Mouse (Mus musculus) midbrain, postnatal 0 days (tissue): ENCODE results near the gene Kank2. TPM values are rescaled to one million over a fixed set of nuclear protein-coding genes. Genes with fewer than 3 reads are reported as not detected.

Experiments used
- ATAC-seq: fragments of 200-750 bp; cut with Nextera tagmentation; 2 replicates; pipeline ENCODE4 v1.8.0; 2017; ENCODE audit warnings: moderate number of reproducible peaks, mild to moderate bottlenecking, moderate TSS enrichment, moderate library complexity; ENCODE audit not compliant: low FRiP score
- DNase-seq: peaks from one replicate; pipeline ENCODE4 v3.0.0-alpha.2; 2015; ENCODE audit warnings: low spot score
- H3K27ac ChIP-seq: fragments of 300-500 bp; sonication (generic); 2 replicates; pipeline ENCODE4 v1.5.1; 2014; ENCODE audit warnings: low read depth, mild to moderate bottlenecking, low read length, mixed read lengths
- H3K27me3 ChIP-seq: fragments of 300-500 bp; sonication (generic); 2 replicates; pipeline ENCODE4 v1.6.1; 2014; ENCODE audit warnings: low read length, control low read depth, mixed read lengths; ENCODE audit not compliant: insufficient read depth
- H3K36me3 ChIP-seq: fragments of 300-500 bp; sonication (generic); 2 replicates; pipeline ENCODE4 v1.6.1; 2014; ENCODE audit warnings: low read length, control low read depth, mixed read lengths; ENCODE audit not compliant: insufficient read depth
- H3K4me1 ChIP-seq: fragments of 300-500 bp; sonication (generic); 2 replicates; pipeline ENCODE4 v1.6.1; 2014; ENCODE audit warnings: mild to moderate bottlenecking, control low read depth, antibody characterized with exemption, low read length, mixed read lengths; ENCODE audit not compliant: insufficient read depth
- H3K4me2 ChIP-seq: fragments of 300-500 bp; sonication (generic); 2 replicates; pipeline ENCODE4 v1.6.1; 2014; ENCODE audit warnings: low read depth, mild to moderate bottlenecking, low read length, mixed read lengths; ENCODE audit not compliant: poor library complexity, severe bottlenecking
- H3K4me3 ChIP-seq: fragments of 300-500 bp; sonication (generic); 2 replicates; pipeline ENCODE4 v1.5.1; 2014; ENCODE audit warnings: low read depth, mild to moderate bottlenecking, low read length, moderate library complexity
- H3K9ac ChIP-seq: fragments of 300-500 bp; sonication (generic); replicated peaks from 2 replicates; pipeline ENCODE4 v1.6.1; 2014; ENCODE audit warnings: mild to moderate bottlenecking, low read length, moderate library complexity, mixed read lengths; ENCODE audit not compliant: poor library complexity, severe bottlenecking
- H3K9me3 ChIP-seq: fragments of 300-500 bp; sonication (generic); 2 replicates; pipeline ENCODE4 v1.6.1; 2016; ENCODE audit warnings: low read length, control low read depth
- CTCF ChIP-seq: IDR thresholded peaks from 2 replicates; pipeline ENCODE4 v1.5.1; 2016; ENCODE audit warnings: antibody characterized with exemption, mild to moderate bottlenecking
- WGBS: fragments of 180-500 bp; shearing (Covaris S2); extraction: QIAGEN DNeasy Blood & Tissue Kit; methylation state at CpG from one replicate; pipeline ENCODE4 v1.1.7; 2014; 5-methylcytosine and 5-hydroxymethylcytosine counted together
- polyA plus RNA-seq: library from polyadenylated mRNA; unstranded; fragments of >200 nt; fragmentation: Nextera tagmentation; extraction: Ambion mirVana; gene quantifications from 2 replicates; pipeline ENCODE4 v1.2.1, GENCODE M21; 2015
- total RNA-seq: library from RNA; depleted of rRNA; stranded (reverse); fragments of >200 nt; gene quantifications from 2 replicates; pipeline ENCODE4 v1.2.3, GENCODE M21; 2014

The Kank2 gene
- total and polyA plus RNA-seq, 2 experiments from 2014 or later, result 2.9 to 15.2 TPM

- no peaks in the 10 kb centered on the region for H3K36me3 ChIP-seq
- no peaks in the 10 kb centered on the region for H3K9me3 ChIP-seq
- H3K4me2 ChIP-seq, result no peak overlapping the region
- H3K9ac ChIP-seq, result no peak overlapping the region
- ATAC-seq (no peak), DNase-seq (no peak)
- H3K4me3 ChIP-seq, result no peak overlapping the region
- no peaks in the 10 kb centered on the region for H3K27me3 ChIP-seq
- no peak for TF ChIP-seq CTCF
- no peak overlapping the region for H3K27ac ChIP-seq
- H3K4me1 ChIP-seq, result no peaks in the 10 kb centered on the region
- 91% methylated on average over 20 of the region's 20 CpGs for WGBS
These were observed 33.2 kb upstream of the Kank2 start for GRCm38 (mm10) chr9:21831558-21832240.

DNA sequence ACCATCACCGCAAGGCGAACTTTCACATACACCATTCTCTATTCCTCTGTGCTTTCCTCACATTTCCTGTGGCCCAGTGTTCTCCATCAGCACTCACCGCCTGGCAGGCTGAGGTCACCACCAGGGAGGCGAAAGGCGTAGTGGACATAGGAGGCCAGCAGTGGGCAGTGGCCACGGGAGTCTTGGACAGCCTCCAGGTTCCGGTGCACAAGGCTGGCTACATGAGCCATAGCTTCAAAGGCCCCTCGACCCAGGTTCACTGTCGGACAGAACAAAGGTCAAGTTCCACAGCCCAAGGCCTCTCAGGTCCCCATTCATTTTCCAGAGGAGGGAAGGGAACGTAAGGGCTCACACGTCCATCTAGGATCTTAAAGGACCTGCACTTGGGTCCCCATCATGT is 32.4 kb upstream of the Kank2 start:
- no peak overlapping the region for H3K4me2 ChIP-seq
- WGBS, result 86% methylated on average over 11 of the region's 11 CpGs
- no peaks in the 10 kb centered on the region for H3K9me3 ChIP-seq
- no peak for ATAC-seq
- no peak overlapping the region for H3K27ac ChIP-seq
- TF ChIP-seq CTCF, result no peak
- no peak overlapping the region for H3K9ac ChIP-seq
- no peaks in the 10 kb centered on the region for H3K36me3 ChIP-seq
- no peak overlapping the region for H3K4me3 ChIP-seq
- no peaks in the 10 kb centered on the region for H3K4me1 ChIP-seq
- no peaks in the 10 kb centered on the region for H3K27me3 ChIP-seq
- DNase-seq, result no peak

DNA sequence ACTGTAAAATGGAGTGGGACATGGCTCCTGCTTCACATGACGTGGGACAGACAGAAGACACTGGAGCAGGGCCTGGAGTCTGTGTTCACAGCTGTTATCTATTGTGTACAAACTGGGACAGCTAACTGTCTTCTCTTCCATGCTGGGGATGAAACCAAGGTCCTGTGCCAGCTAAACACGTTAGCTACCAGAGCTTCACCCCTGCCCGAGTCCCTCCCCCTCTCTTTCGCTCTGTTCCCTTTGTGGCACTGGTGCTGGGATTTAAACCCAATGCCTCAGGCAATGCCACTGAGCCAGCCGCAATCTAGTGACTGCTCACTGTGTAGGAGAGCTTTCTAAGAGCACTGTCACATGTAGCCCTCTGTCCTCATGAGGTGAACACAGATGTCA is 31.9 kb upstream of the Kank2 start:
- H3K27ac ChIP-seq, result no peak overlapping the region
- WGBS, result 73% methylated on average over 5 of the region's 5 CpGs
- no peak for TF ChIP-seq CTCF

DNA sequence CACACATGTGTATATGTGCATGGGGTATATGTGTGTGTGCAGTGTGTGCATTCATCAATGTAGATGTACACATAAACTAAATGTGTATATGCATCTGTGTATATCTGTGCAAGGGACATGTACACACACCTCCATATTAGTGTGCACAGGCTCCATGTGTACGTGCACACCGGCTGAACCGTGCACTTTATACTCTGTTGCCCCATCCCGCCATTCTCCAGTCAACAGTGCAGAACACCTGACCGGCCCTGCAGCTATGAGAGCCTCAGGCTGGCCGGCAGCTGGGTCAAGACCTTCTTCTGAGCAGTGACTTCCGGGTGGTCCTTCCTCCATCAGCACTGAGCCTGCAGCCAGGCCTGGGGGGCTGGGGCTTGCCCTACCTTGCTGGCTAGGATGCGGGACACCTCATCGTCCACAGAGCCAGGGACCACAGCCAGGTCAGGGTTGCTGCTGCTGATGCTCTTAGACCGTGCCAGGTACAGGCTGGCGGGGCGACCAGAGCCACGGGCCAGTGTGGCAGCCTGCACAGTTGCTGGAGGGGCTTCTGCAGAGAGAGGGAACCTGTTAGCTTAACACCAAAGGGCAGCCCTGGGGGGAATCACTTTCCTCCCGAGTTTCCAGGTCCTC is 31.4 kb upstream of the Kank2 start:
- no peaks in the 10 kb centered on the region for H3K36me3 ChIP-seq
- 88% methylated on average over 14 of the region's 14 CpGs for WGBS
- ATAC-seq, result no peak
- H3K4me1 ChIP-seq, result no peaks in the 10 kb centered on the region
- H3K4me2 ChIP-seq, result no peak overlapping the region
- no peak for DNase-seq
- H3K9me3 ChIP-seq, result no peaks in the 10 kb centered on the region
- H3K9ac ChIP-seq, result no peak overlapping the region
- no peak for TF ChIP-seq CTCF
- no peaks in the 10 kb centered on the region for H3K27me3 ChIP-seq
- no peak overlapping the region for H3K4me3 ChIP-seq
- no peak overlapping the region for H3K27ac ChIP-seq

More for the DNA sequence above, 31.9 kb upstream of the Kank2 start:
- ATAC-seq (no peak), DNase-seq (no peak)
- no peaks in the 10 kb centered on the region for H3K36me3 ChIP-seq
- no peak overlapping the region for H3K4me2 ChIP-seq
- H3K4me3 ChIP-seq, result no peak overlapping the region
- H3K4me1 ChIP-seq, result no peaks in the 10 kb centered on the region
- no peak overlapping the region for H3K9ac ChIP-seq
- H3K27me3 ChIP-seq, result no peaks in the 10 kb centered on the region
- no peaks in the 10 kb centered on the region for H3K9me3 ChIP-seq

GRCm38 (mm10) chr9:21824366-21824765 is 25.8 kb upstream of the Kank2 start:
- no peaks in the 10 kb centered on the region for H3K27me3 ChIP-seq
- no peaks in the 10 kb centered on the region for H3K36me3 ChIP-seq
- H3K9me3 ChIP-seq, result no peaks in the 10 kb centered on the region
- no peak for ATAC-seq
- H3K4me2 ChIP-seq, result no peak overlapping the region
- H3K4me3 ChIP-seq, result no peak overlapping the region
- no peak overlapping the region for H3K9ac ChIP-seq
- no peak for DNase-seq
- 65% methylated on average over 10 of the region's 10 CpGs for WGBS
- H3K4me1 ChIP-seq, result no peaks in the 10 kb centered on the region
- TF ChIP-seq CTCF, result no peak
- H3K27ac ChIP-seq, result no peak overlapping the region

GRCm38 (mm10) chr9:21823957-21824356 is 25.4 kb upstream of the Kank2 start:
- 73% methylated on average over 4 of the region's 4 CpGs for WGBS

More at GRCm38 (mm10) chr9:21823957-21824356, 25.4 kb upstream of the Kank2 start:
- H3K9ac ChIP-seq, result no peak overlapping the region
- no peaks in the 10 kb centered on the region for H3K4me1 ChIP-seq
- H3K27me3 ChIP-seq, result no peaks in the 10 kb centered on the region
- H3K36me3 ChIP-seq, result no peaks in the 10 kb centered on the region
- DNase-seq (no peak), ATAC-seq (no peak)
- H3K27ac ChIP-seq, result no peak overlapping the region
- TF ChIP-seq CTCF, result no peak
- no peaks in the 10 kb centered on the region for H3K9me3 ChIP-seq
- no peak overlapping the region for H3K4me3 ChIP-seq
- H3K4me2 ChIP-seq, result no peak overlapping the region
